Mouse (Mus musculus) cerebellum, adult 2 months (tissue): ENCODE measurements around the gene Gm49403.

ENCODE experiments used
- CTCF ChIP-seq: fragments of 200-500 bp; IDR thresholded peaks from 2 replicates; pipeline ENCODE4 v1.5.1; 2011; ENCODE audit warnings: low read depth, mild to moderate bottlenecking, control low read depth, low read length, moderate library complexity, borderline replicate concordance; ENCODE audit not compliant: insufficient read depth
- POLR2A ChIP-seq: fragments of 200-500 bp; IDR thresholded peaks from 2 replicates; pipeline ENCODE4 v1.6.1; 2011; ENCODE audit warnings: low read length, control low read depth, borderline replicate concordance; ENCODE audit not compliant: insufficient read depth

- peak; percentile 74 for TF ChIP-seq POLR2A
- no peak for TF ChIP-seq CTCF
Observed at GRCm38 (mm10) chr19:8880311-8881033, 3.3 kb upstream of the Gm49403 start, which contains the start of gene Uqcc3.
